Mouse (Mus musculus) limb, embryonic 14.5 days (tissue): ENCODE measurements at regions not wholly inside any gene's neighbourhood (a gene's known extent, or its start where the extent isn't known, plus 50 kb on each side); places are given as distances from the start of the nearest gene placed in this dataset.

Experiments
- ATAC-seq: fragments of 200-750 bp; cut with Nextera tagmentation; 2 replicates; pipeline ENCODE4 v1.8.0; 2017; ENCODE audit warnings: low read depth, moderate number of reproducible peaks, moderate TSS enrichment; ENCODE audit not compliant: low FRiP score
- DNase-seq: peaks from one replicate; pipeline ENCODE4 v3.0.0-alpha.2; 2015; ENCODE audit warnings: low spot score
- H3K27ac ChIP-seq: fragments of 300-500 bp; sonication (generic); replicated peaks from 2 replicates; pipeline ENCODE4 v1.5.1; 2014; ENCODE audit warnings: low read depth, mild to moderate bottlenecking, low read length, moderate library complexity, mixed read lengths
- H3K27me3 ChIP-seq: fragments of 300-500 bp; sonication (generic); 2 replicates; pipeline ENCODE4 v1.6.1; 2014; ENCODE audit warnings: low read length, mixed read lengths; ENCODE audit not compliant: control insufficient read depth, insufficient read depth
- H3K36me3 ChIP-seq: fragments of 300-500 bp; sonication (generic); 2 replicates; pipeline ENCODE4 v1.6.1; 2014; ENCODE audit warnings: mild to moderate bottlenecking, low read length, moderate library complexity, mixed read lengths; ENCODE audit not compliant: control insufficient read depth, insufficient read depth
- H3K4me1 ChIP-seq: fragments of 300-500 bp; sonication (generic); 2 replicates; pipeline ENCODE4 v1.6.1; 2014; ENCODE audit warnings: antibody characterized with exemption, low read length, mixed read lengths; ENCODE audit not compliant: control insufficient read depth, insufficient read depth
- H3K4me2 ChIP-seq: fragments of 300-500 bp; sonication (generic); replicated peaks from 2 replicates; pipeline ENCODE4 v1.6.1; 2014; ENCODE audit warnings: low read depth, mild to moderate bottlenecking, low read length, moderate library complexity; ENCODE audit not compliant: severe bottlenecking
- H3K4me3 ChIP-seq: fragments of 300-500 bp; sonication (generic); replicated peaks from 2 replicates; pipeline ENCODE4 v1.5.1; 2014; ENCODE audit warnings: low read length
- H3K9ac ChIP-seq: fragments of 300-500 bp; sonication (generic); 2 replicates; pipeline ENCODE4 v1.6.1; 2014; ENCODE audit warnings: mild to moderate bottlenecking, low read depth, low read length, moderate library complexity; ENCODE audit not compliant: severe bottlenecking
- H3K9me3 ChIP-seq: fragments of 300-500 bp; sonication (generic); 2 replicates; pipeline ENCODE4 v1.6.1; 2016; ENCODE audit warnings: low read length; ENCODE audit not compliant: control insufficient read depth
- POLR2A ChIP-seq: fragments of 200-500 bp; IDR thresholded peaks from 2 replicates; pipeline ENCODE4 v1.8.0; 2012; ENCODE audit warnings: inconsistent platforms, mild to moderate bottlenecking, moderate library complexity, borderline replicate concordance; ENCODE audit not compliant: insufficient read depth, insufficient read length; ENCODE audit errors: extremely low read depth
- WGBS: fragments of 180-500 bp; shearing (Covaris S2); extraction: QIAGEN DNeasy Blood & Tissue Kit; methylation state at CpG from one replicate; pipeline ENCODE4 v1.1.7; 2014; 5-methylcytosine and 5-hydroxymethylcytosine counted together

DNA sequence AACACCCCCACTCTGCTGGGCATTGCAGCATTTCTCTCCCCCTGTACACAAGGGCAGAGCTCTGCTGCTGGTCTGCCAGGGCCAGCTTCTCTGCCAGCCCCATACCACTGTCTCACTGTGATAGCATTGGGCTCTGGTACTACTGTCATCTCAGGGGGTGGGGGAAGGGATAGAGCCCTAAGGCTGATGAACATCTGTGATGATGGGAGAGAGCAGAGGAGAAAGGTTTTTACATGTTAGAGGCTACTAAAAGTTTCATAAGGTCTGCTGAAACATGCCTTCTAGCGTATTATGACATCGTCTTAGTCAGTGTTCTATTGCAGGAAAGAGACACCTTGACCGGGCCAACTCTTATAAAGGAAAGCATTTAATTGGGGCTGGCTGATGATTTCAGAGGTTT lies 176.4 kb upstream of the Gjb5 start:
- 92% methylated on average over 3 of the region's 3 CpGs for WGBS
- Histone ChIP-seq H3K27ac (no peak overlapping the region), H3K4me2 (no peak overlapping the region), H3K9me3 (no peaks in the 10 kb centered on the region), H3K36me3 (no peaks in the 10 kb centered on the region), H3K9ac (no peak overlapping the region), H3K4me3 (no peak overlapping the region), H3K27me3 (no peaks in the 10 kb centered on the region), H3K4me1 (no peaks in the 10 kb centered on the region)
- DNase-seq, result no peak
- no peak for ATAC-seq
- TF ChIP-seq POLR2A, result no peak

DNA sequence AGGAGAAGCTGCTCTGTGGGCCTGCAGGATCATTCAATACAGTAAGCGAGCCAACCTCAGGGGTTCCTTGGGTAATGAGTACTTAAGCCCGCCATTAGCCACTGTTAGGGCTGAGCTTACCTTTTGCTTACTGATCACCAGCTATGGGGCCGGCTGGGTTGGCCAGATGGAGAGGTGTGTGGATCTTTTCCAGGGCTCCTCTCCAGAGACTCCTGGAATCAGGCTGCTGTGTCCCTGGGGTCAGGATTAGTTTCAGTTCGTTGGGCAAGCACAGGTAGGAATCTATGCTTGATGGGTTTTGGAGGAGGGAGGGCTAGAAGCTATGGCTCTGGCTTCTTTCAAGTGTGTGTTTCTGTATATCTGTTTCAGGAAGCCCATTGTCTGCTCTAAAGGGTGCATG lies 175.7 kb upstream of the Gjb5 start:
- no peak for TF ChIP-seq POLR2A
- no peak overlapping the region for H3K9ac ChIP-seq

DNA sequence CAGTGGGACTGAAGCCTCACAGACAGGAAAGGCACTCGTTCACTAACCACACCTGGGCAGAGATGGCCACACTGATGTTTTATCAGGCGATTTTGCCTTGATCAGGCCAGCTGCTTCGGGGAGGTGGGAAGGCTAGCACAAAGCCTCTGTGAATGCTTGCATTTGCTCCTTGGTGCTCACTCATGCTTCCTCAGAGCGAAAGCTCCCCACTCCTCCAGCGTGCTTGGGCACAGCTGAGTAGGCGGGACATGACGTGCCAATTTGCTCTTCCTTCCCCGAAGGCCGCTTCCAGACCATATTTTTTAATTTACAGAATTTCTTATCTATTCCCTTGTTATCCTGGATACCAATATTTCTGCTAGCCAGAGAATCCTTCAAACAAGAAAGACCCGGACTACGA lies 172.8 kb upstream of the Gjb5 start:
- no peak for TF ChIP-seq POLR2A
- Histone ChIP-seq H3K4me2 (no peak overlapping the region), H3K36me3 (no peaks in the 10 kb centered on the region), H3K27me3 (no peaks in the 10 kb centered on the region), H3K4me1 (no peaks in the 10 kb centered on the region), H3K4me3 (no peak overlapping the region), H3K27ac (no peak overlapping the region), H3K9ac (no peak overlapping the region), H3K9me3 (no peaks in the 10 kb centered on the region)
- ATAC-seq (no peak), DNase-seq (no peak)
- 86% methylated on average over 11 of the region's 11 CpGs for WGBS

More for the DNA sequence above, 175.7 kb upstream of the Gjb5 start:
- 70% methylated on average over 4 of the region's 4 CpGs for WGBS
- DNase-seq (no peak), ATAC-seq (no peak)
- Histone ChIP-seq H3K4me2 (no peak overlapping the region), H3K27me3 (no peaks in the 10 kb centered on the region), H3K4me1 (no peaks in the 10 kb centered on the region), H3K4me3 (no peak overlapping the region), H3K27ac (no peak overlapping the region), H3K9me3 (no peaks in the 10 kb centered on the region), H3K36me3 (no peaks in the 10 kb centered on the region)

DNA sequence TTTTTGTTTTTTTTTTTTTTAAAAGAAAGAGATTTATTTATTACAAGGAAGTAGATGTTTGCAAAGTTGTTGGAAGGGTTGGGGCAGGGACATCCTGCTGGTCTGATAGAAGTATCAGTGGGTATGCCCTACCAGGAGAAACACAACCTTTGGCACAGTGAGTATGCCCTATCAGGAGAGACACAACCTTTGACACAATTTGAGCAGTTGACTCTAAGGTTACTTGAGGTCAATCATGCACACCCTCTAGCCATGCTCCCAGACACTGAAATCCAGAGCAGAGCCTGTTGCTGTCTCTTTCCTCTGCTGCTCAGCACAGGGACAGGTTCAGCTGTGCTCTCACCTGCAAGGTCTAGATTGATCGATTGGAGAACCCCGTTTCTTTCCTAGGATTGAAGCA lies 164.2 kb upstream of the Gjb5 start:
- no peaks in the 10 kb centered on the region for H3K9me3 ChIP-seq
- no peaks in the 10 kb centered on the region for H3K4me1 ChIP-seq
- no peak overlapping the region for H3K4me2 ChIP-seq
- no peaks in the 10 kb centered on the region for H3K36me3 ChIP-seq
- 81% methylated on average over 2 of the region's 2 CpGs for whole genome bisulfite sequencing
- no peak overlapping the region for H3K9ac ChIP-seq
- no peaks in the 10 kb centered on the region for H3K27me3 ChIP-seq
- no peak overlapping the region for H3K27ac ChIP-seq
- H3K4me3 ChIP-seq, result no peak overlapping the region
- ATAC-seq (no peak), DNase-seq (no peak)
- TF ChIP-seq POLR2A, result no peak

DNA sequence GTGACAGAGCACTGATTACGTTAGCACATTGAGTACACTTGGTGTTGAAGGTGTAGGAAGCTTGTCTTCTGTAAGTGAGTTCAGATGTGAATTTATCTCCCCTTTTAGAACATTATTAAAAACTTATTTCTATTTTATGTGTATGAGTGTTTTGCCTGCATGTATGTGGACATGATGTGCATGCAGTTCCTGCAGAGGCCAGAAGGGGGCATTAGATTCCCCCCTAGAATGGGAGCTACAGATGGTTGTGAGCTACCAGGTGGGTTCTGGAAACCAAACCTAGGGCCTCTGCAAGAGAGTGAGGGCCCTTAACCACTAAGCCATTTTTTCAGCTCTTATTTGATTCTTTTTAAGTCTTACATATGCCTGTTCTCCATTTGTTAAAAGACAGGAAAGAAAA lies 160.0 kb upstream of the Gjb5 start:
- ATAC-seq (no peak), DNase-seq (no peak)
- H3K4me2 ChIP-seq, result no peak overlapping the region
- H3K4me3 ChIP-seq, result no peak overlapping the region
- H3K9ac ChIP-seq, result no peak overlapping the region
- no peaks in the 10 kb centered on the region for H3K4me1 ChIP-seq
- H3K27me3 ChIP-seq, result no peaks in the 10 kb centered on the region
- 96% methylated on average over 1 of the region's 1 CpGs for WGBS
- no peaks in the 10 kb centered on the region for H3K36me3 ChIP-seq
- no peak overlapping the region for H3K27ac ChIP-seq
- TF ChIP-seq POLR2A, result no peak
- H3K9me3 ChIP-seq, result no peaks in the 10 kb centered on the region

DNA sequence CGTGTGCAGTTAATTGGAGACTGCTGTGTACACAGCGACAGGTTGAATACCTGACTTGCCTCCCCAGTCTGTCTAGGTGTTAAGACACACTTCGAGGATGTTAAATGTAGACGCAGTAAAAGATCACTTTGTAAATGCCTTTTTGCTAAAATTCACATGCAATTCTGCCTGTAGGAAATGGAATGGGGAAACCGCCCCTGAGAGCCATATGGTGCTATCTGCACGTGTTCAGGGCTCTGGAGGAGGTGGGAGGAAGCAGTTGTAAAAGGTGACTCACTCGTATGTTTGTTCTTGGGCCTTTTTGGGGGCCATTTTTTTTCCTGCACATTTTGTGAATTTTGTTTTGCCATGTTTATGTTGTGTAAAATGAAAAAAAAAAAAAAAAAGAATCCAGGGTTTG lies 159.6 kb upstream of the Gjb5 start:
- no peaks in the 10 kb centered on the region for H3K9me3 ChIP-seq
- DNase-seq, result no peak
- no peak overlapping the region for H3K4me3 ChIP-seq
- no peak for ATAC-seq
- no peak overlapping the region for H3K27ac ChIP-seq
- no peaks in the 10 kb centered on the region for H3K27me3 ChIP-seq
- 68% methylated on average over 7 of the region's 7 CpGs for WGBS
- H3K4me2 ChIP-seq, result no peak overlapping the region
- no peak for TF ChIP-seq POLR2A
- no peaks in the 10 kb centered on the region for H3K4me1 ChIP-seq
- H3K9ac ChIP-seq, result no peak overlapping the region
- no peaks in the 10 kb centered on the region for H3K36me3 ChIP-seq
